Mouse (Mus musculus) forebrain, embryonic 11.5 days (tissue): ENCODE data around the gene Ttll3. TPM values are rescaled to one million over a fixed set of nuclear protein-coding genes. Genes with fewer than 3 reads are reported as not detected.
A peak's percentile ranks its signal among the peaks of the same experiment; 100 is the strongest.

Experiments
- ATAC-seq: fragments of 200-750 bp; cut with Nextera tagmentation; replicated peaks from 2 replicates; pipeline ENCODE4 v1.8.0; 2017; ENCODE audit warnings: moderate TSS enrichment; ENCODE audit not compliant: low FRiP score
- DNase-seq: peaks from one replicate; pipeline ENCODE4 v3.0.0-alpha.2; 2017; ENCODE audit warnings: low spot score
- H3K27ac ChIP-seq: fragments of 300-500 bp; sonication (generic); 2 replicates; pipeline ENCODE4 v1.5.1; 2014; ENCODE audit warnings: low read depth, low read length
- H3K27me3 ChIP-seq: fragments of 300-500 bp; sonication (generic); 2 replicates; pipeline ENCODE4 v1.6.1; 2014; ENCODE audit warnings: mild to moderate bottlenecking, low read length, mixed read lengths; ENCODE audit not compliant: control insufficient read depth, insufficient read depth
- H3K36me3 ChIP-seq: fragments of 300-500 bp; sonication (generic); 2 replicates; pipeline ENCODE4 v1.6.1; 2014; ENCODE audit warnings: mild to moderate bottlenecking, low read length, moderate library complexity, mixed read lengths; ENCODE audit not compliant: control insufficient read depth, insufficient read depth
- H3K4me1 ChIP-seq: fragments of 300-500 bp; sonication (generic); replicated peaks from 2 replicates; pipeline ENCODE4 v1.6.1; 2014; ENCODE audit warnings: low read length, mixed read lengths; ENCODE audit not compliant: control insufficient read depth, insufficient read depth
- H3K4me2 ChIP-seq: fragments of 300-500 bp; sonication (generic); 2 replicates; pipeline ENCODE4 v1.6.1; 2014; ENCODE audit warnings: low read depth, mild to moderate bottlenecking, low read length, moderate library complexity, mixed read lengths; ENCODE audit not compliant: severe bottlenecking
- H3K4me3 ChIP-seq: fragments of 300-500 bp; sonication (generic); 2 replicates; pipeline ENCODE4 v1.5.1; 2014; ENCODE audit warnings: low read depth, low read length
- H3K9ac ChIP-seq: fragments of 300-500 bp; sonication (generic); 2 replicates; pipeline ENCODE4 v1.6.1; 2014; ENCODE audit warnings: low read length
- H3K9me3 ChIP-seq: fragments of 300-500 bp; sonication (generic); 2 replicates; pipeline ENCODE4 v1.6.1; 2016; ENCODE audit warnings: low read length, mixed read lengths; ENCODE audit not compliant: control insufficient read depth
- WGBS: fragments of 180-500 bp; shearing (Covaris S2); extraction: QIAGEN DNeasy Blood & Tissue Kit; methylation state at CpG from one replicate; pipeline ENCODE4 v1.1.7; 2014; 5-methylcytosine and 5-hydroxymethylcytosine counted together
- polyA plus RNA-seq: library from polyadenylated mRNA; unstranded; fragments of >200 nt; fragmentation: Nextera tagmentation; extraction: Ambion mirVana; gene quantifications from 2 replicates; pipeline ENCODE4 v1.2.1, GENCODE M21; 2014

Gene Ttll3
- polyA plus RNA-seq, 1 experiment from 2014 or later: 6.0 TPM

DNA sequence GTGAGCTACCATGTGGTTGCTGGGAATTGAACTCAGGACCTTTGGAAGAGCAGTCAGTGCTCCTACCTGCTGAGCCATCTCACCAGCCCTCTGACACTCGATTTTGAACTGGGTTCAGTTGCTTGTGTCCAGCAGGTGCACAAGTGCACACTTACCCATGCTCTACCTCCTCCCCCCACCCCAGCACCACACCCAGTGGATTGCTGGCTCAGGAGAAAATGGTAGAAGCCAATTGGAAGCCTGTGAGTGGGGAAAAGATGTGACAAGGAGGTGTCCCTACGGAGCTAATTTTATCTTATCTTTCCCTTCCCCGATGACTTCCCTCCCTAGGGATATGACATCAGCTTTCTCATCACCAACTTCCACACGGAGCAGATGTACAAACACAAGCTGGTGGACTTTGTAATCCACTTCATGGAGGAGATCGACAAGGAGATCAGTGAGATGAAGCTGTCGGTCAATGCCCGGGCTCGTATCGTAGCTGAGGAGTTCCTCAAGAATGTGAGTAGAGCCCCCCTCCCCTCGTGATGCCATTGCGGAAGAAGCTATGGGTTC is 3.8 kb upstream of the Ttll3 start:
- Histone ChIP-seq H3K36me3 (peaks cover 18% of the 10 kb centered on the region; the same call in 1 of the 2 replicates), H3K27ac (no peak overlapping the region), H3K4me1 (no peaks in the 10 kb centered on the region), H3K9me3 (no peaks in the 10 kb centered on the region), H3K9ac (no peak overlapping the region), H3K27me3 (no peaks in the 10 kb centered on the region), H3K4me2 (no peak overlapping the region), H3K4me3 (no peak overlapping the region)
- DNase-seq (no peak), ATAC-seq (no peak)
- 92% methylated on average over 11 of the region's 11 CpGs for WGBS

DNA sequence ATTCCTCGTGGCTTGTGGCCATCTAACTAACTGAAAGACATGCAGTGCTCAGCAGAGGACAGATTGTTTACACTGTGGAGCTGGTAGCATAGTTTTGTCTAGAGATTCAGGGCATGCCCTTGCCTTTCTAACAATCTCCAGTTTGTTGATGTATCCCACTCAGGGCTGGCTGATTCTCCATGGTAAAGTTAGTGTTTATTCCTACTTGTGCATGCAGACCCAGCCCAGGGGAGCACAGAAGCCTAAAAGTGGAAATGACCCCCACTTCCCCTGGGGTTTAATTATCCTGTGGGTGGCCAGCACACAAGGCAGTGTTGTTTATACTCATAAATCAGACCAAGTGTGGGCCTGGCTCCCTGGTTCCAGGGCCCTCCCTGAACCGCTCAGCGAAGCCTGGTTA is 3.0 kb upstream of the Ttll3 start:
- 93% methylated on average over 3 of the region's 3 CpGs for WGBS

DNA sequence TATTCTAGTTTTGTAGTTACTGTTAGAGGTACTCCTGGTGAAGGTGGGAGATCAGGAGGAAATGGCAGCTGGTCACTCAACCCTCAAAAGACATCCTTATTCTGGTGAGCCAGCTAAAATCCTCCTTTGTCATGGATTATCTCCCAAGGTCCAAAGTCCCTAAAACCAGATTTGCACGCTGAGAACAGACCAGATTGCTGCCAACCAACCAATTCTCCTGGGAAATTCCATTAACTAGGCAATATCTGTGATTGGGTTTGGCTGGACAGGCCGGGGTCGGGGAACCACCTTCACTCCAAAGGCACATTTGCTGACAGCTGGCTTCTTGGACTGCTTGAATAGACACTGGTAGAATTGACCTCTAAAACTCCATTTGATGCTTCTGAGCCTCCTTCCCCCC is 1.7 kb downstream of the Ttll3 start:
- no peak overlapping the region for H3K27ac ChIP-seq
- H3K4me2 ChIP-seq: no peak overlapping the region
- H3K9me3 ChIP-seq: no peaks in the 10 kb centered on the region
- H3K27me3 ChIP-seq: no peaks in the 10 kb centered on the region
- WGBS: 96% methylated on average over 3 of the region's 3 CpGs
- H3K4me3 ChIP-seq: no peak overlapping the region
- no peak for DNase-seq
- peaks cover 2% of the 10 kb centered on the region; the same call in 1 of the 2 replicates for H3K4me1 ChIP-seq
- H3K36me3 ChIP-seq: peaks cover 3% of the 10 kb centered on the region; the same call in 1 of the 2 replicates
- ATAC-seq: no peak
- no peak overlapping the region for H3K9ac ChIP-seq

More for the DNA sequence above, 3.0 kb upstream of the Ttll3 start:
- no peak for ATAC-seq
- no peaks in the 10 kb centered on the region for H3K9me3 ChIP-seq
- H3K4me1 ChIP-seq: no peaks in the 10 kb centered on the region
- H3K36me3 ChIP-seq: peaks cover 18% of the 10 kb centered on the region; the same call in 1 of the 2 replicates
- no peak overlapping the region for H3K4me3 ChIP-seq
- no peak overlapping the region for H3K9ac ChIP-seq
- no peaks in the 10 kb centered on the region for H3K27me3 ChIP-seq
- H3K4me2 ChIP-seq: no peak overlapping the region
- H3K27ac ChIP-seq: no peak overlapping the region
- DNase-seq: no peak

DNA sequence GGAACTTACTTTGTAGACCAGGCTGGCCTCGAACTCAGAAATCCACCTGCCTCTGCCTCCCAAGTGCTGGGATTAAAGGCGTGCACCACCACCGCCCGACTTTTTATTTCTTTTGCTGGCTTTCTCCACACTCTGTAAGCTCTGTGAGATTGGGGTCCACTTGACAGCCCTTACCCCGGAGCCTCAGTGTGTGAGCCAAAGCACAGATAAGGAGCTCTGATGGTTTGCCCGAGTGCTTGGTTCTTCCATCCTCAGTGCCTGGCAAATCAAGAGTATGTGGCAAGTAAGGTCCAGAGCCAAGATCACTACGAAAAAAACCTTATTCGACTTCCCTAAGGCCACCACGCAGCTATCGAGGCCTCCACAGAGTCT is 2.9 kb downstream of the Ttll3 start:
- 30% methylated on average over 10 of the region's 10 CpGs for WGBS
- Histone ChIP-seq H3K36me3 (no peaks in the 10 kb centered on the region; the same call in 1 of the 2 replicates), H3K27ac (peak overlapping the region; percentile 65; the same call in 1 of the 2 replicates), H3K4me1 (peaks cover 2% of the 10 kb centered on the region; the same call in 1 of the 2 replicates), H3K9me3 (no peaks in the 10 kb centered on the region), H3K27me3 (no peaks in the 10 kb centered on the region), H3K4me2 (peak overlapping the region; percentile 84), H3K4me3 (peak overlapping the region; percentile 35), H3K9ac (peak overlapping the region; percentile 60)
- ATAC-seq (peak; percentile 55), DNase-seq (no peak)

DNA sequence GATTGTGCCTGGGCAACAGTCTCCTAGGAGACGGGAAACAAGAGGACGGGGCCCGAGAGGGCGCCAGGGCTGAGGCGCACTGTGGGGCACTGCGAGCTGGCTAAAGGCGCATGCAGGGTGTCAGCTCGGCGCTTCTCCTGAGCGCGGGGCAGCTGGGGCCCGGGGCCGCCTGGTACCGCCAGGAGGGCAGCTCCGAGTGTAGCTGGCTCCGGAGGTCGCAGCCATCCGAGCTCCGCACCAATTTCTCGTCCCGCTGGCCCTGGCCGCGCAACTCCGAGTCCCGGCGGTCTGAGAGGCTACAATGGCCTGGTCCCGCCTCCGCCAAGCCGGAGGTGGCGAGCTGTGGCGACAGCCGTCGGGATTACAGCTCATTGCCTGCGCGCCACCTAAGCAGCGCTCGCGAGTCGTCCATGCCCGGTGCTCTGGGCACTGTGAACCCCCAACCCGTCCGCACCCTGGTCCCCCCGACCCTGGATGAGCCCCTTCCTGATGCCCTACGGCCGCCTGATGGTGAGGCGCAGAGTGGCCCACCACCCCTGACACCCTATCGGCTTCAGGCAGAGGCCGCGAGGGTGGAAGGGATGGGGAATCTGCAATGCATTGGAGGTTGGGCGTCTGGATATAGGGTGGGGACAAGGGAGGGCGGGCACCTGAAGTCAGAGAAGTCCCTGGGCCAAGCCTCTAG is 3.5 kb downstream of the Ttll3 start:
- Histone ChIP-seq H3K9me3 (no peaks in the 10 kb centered on the region), H3K9ac (peak overlapping the region; percentile 60), H3K36me3 (no peaks in the 10 kb centered on the region; the same call in 1 of the 2 replicates), H3K4me3 (peak overlapping the region; percentile 35), H3K27ac (peak overlapping the region; percentile 65), H3K4me1 (peaks cover 2% of the 10 kb centered on the region; the same call in 1 of the 2 replicates), H3K27me3 (no peaks in the 10 kb centered on the region), H3K4me2 (peak overlapping the region; percentile 84)
- DNase-seq: peak; percentile 89
- ATAC-seq: peak; percentile 96
- under 1% methylated on average over 51 of the region's 51 CpGs for WGBS

DNA sequence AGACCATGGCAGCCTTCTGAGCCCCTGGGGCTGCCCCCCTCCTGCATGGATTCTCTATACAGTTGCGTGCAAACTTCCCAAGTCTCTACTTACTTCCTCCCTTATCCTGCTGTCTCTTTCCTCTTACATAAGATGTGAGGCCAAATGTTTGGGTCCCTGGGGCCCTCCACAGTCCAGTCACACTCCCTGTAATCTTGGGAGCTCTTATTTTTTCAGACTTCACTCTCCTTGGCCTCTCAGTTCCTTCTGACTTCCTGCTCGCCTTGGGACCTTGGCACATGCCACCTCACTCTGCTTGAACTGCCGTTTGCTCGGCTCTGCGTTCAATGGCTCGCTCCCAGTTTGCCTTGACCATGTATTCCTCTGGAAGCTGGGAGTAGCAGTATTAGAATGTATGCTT is 4.9 kb downstream of the Ttll3 start:
- no peaks in the 10 kb centered on the region for H3K9me3 ChIP-seq
- no peak for ATAC-seq
- peaks cover 2% of the 10 kb centered on the region; the same call in 1 of the 2 replicates for H3K4me1 ChIP-seq
- H3K27me3 ChIP-seq: no peaks in the 10 kb centered on the region
- no peak overlapping the region for H3K4me2 ChIP-seq
- no peak for DNase-seq
- H3K4me3 ChIP-seq: no peak overlapping the region
- no peak overlapping the region for H3K9ac ChIP-seq
- H3K36me3 ChIP-seq: no peaks in the 10 kb centered on the region; the same call in 1 of the 2 replicates
- WGBS: 87% methylated on average over 6 of the region's 6 CpGs
- no peak overlapping the region for H3K27ac ChIP-seq

DNA sequence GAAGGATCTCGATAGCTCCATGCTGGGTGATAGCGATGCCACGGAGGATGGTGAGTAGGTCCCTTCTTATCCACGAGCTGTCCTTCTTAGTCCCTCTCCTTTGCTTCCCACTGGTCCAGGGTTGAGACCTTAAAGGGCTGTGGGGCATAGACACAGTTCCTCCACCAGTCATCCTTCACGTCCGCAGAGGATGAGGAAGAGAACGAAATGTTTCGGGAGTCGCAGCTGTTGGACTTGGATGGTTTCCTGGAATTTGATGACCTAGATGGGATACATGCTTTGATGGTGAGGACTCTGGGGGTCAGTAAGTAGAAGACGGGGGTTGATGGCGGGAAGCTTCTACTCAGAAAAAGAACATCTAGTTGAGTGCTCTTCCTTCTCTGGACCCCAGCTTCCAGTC is 5.8 kb downstream of the Ttll3 start:
- no peak overlapping the region for H3K4me2 ChIP-seq
- H3K9me3 ChIP-seq: no peaks in the 10 kb centered on the region
- 94% methylated on average over 11 of the region's 11 CpGs for WGBS
- no peak overlapping the region for H3K9ac ChIP-seq
- H3K4me1 ChIP-seq: peaks cover 2% of the 10 kb centered on the region; the same call in 1 of the 2 replicates
- H3K36me3 ChIP-seq: no peaks in the 10 kb centered on the region; the same call in 1 of the 2 replicates
- no peak overlapping the region for H3K27ac ChIP-seq
- DNase-seq (no peak), ATAC-seq (no peak)
- no peak overlapping the region for H3K4me3 ChIP-seq
- no peaks in the 10 kb centered on the region for H3K27me3 ChIP-seq

DNA sequence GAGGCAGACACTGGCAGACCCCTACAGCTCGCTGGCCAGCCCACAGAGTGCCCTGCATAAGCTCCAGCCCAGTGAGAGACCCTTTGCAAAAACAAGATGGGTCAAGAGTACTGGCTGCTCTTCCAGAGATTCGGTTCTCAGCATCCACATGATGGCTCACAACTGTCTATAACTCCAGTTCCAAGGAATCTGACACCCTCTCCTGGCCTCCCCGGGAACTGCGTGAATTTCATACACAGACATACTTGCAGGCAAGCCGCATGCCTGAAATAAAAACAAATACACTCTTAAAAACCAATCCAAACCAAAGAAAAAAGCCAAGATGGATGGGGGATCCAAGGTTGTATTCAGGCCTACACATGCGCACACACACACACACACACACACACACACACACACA is 6.4 kb downstream of the Ttll3 start:
- H3K4me3 ChIP-seq: no peak overlapping the region
- DNase-seq (no peak), ATAC-seq (no peak)
- no peaks in the 10 kb centered on the region for H3K36me3 ChIP-seq
- H3K27me3 ChIP-seq: no peaks in the 10 kb centered on the region
- no peak overlapping the region for H3K9ac ChIP-seq
- 90% methylated on average over 6 of the region's 6 CpGs for WGBS
- H3K4me2 ChIP-seq: no peak overlapping the region
- H3K4me1 ChIP-seq: peaks cover 2% of the 10 kb centered on the region; the same call in 1 of the 2 replicates
- no peak overlapping the region for H3K27ac ChIP-seq
- H3K9me3 ChIP-seq: no peaks in the 10 kb centered on the region
